Mouse (Mus musculus) macrophage (primary cell): ENCODE results near the gene Sema3e. TPM values are rescaled to one million over a fixed set of nuclear protein-coding genes. Genes with fewer than 3 reads are reported as not detected.

Experiments used
- H3K27ac ChIP-seq: fragments of 350-480 bp; formaldehyde crosslinking; 2 replicates; pipeline ENCODE4 v1.9.0; 2021
- H3K36me3 ChIP-seq: fragments of 350-480 bp; formaldehyde crosslinking; 2 replicates; pipeline ENCODE4 v1.9.0; 2021; ENCODE audit errors: inconsistent target
- H3K4me3 ChIP-seq: fragments of 350-480 bp; formaldehyde crosslinking; 2 replicates; pipeline ENCODE4 v1.9.0; 2021; ENCODE audit errors: inconsistent target
- H3K79me2 ChIP-seq: fragments of 350-480 bp; formaldehyde crosslinking; 2 replicates; pipeline ENCODE4 v1.9.0; 2021; ENCODE audit errors: inconsistent target
- WGBS: methylation state at CpG from one replicate; pipeline ENCODE4 v1.1.7; 2026; ENCODE audit warnings: inconsistent platforms; ENCODE audit not compliant: missing documents; 5-methylcytosine and 5-hydroxymethylcytosine counted together
- polyA plus RNA-seq: library from polyadenylated mRNA; stranded (reverse); fragments of 250-400 nt; gene quantifications from 3 replicates; pipeline ENCODE4 v1.2.4, GENCODE M21; 2018; ENCODE audit warnings: inconsistent platforms

Gene Sema3e
- polyA plus RNA-seq, 1 experiment from 2014 or later, result not detected

DNA sequence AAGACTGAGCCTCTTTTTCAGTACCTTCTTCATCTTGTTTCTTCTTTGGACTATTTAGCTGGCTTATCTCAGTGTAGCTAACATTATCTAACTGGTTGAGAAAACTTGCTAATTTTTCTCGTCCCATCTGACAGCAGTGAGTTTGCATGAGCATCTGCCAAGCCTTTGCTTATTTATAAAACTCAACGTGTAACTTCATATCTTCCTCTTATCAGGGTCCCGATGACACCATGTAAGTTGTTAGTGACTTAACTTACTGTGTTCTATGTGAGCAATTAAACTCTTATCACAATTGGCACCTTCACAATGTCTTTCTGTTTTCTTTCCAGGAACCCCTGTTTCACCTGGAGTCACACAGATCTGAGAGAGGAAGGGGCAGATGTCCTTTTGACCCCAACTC is 184.9 kb downstream of the Sema3e start:
- Histone ChIP-seq H3K79me2 (no peaks in the 10 kb centered on the region), H3K36me3 (no peaks in the 10 kb centered on the region), H3K4me3 (no peak overlapping the region), H3K27ac (no peak overlapping the region)
- 72% methylated on average over 3 of the region's 3 CpGs for WGBS

DNA sequence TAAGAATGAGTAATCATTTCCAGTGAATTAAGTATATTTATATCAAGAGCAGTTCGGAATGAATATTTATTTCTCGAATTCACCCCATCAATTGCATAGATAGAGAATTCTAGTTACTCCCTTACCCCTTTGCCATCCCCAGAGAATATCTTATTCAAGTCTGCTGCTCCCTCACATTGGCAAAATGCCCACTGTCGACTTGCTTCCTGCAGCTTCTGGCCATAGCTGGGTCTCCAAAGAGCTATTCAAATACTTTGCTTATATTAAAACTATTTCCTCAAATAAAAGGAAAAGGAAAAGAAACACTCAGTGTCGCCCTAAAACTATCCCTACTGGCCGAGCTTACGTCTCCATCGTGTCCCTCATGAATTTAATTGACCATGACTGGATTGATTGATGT is 191.1 kb downstream of the Sema3e start:
- Histone ChIP-seq H3K27ac (no peak overlapping the region), H3K4me3 (no peak overlapping the region), H3K79me2 (no peaks in the 10 kb centered on the region), H3K36me3 (no peaks in the 10 kb centered on the region)
- WGBS, result 80% methylated on average over 7 of the region's 7 CpGs

DNA sequence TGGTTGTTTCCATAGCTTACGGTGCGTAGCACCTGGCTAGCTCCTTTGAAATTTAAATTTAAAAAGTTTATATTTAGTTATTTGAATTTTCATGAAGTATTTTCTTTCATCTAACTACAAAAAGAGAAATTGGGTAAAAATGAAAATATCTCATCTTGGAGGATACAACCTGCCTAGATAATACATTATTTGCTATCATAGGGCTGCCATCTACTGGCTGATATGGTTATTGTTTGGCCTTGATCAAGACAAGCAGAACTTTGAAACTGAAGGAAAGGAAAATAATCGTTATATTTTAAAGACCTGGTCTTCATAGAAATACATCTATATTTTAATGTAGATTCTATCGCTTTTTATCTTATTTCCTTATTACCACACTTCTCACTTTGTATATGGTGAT is 193.6 kb downstream of the Sema3e start:
- WGBS, result 85% methylated on average over 4 of the region's 4 CpGs
- Histone ChIP-seq H3K4me3 (no peak overlapping the region), H3K79me2 (no peaks in the 10 kb centered on the region), H3K36me3 (no peaks in the 10 kb centered on the region), H3K27ac (no peak overlapping the region)

DNA sequence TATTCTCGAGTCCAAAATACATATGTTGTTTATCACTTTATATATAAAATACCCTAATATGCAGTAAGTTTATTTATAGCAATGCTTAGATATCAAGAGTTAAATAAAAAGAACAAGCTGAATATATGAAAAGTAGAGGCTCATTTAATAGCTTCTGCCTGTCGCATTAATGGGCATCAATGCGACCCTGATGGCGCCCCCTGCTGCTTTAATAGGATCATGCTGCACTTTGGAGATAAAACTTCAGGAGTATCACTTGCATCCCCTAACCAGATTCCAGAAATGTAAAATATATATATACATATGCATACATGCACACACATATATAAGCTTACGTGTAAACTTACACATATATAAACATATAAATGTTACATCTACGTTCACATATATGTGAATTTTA is 199.4 kb downstream of the Sema3e start:
- Histone ChIP-seq H3K79me2 (no peaks in the 10 kb centered on the region), H3K4me3 (no peak overlapping the region), H3K27ac (no peak overlapping the region), H3K36me3 (no peaks in the 10 kb centered on the region)
- 83% methylated on average over 6 of the region's 6 CpGs for WGBS

DNA sequence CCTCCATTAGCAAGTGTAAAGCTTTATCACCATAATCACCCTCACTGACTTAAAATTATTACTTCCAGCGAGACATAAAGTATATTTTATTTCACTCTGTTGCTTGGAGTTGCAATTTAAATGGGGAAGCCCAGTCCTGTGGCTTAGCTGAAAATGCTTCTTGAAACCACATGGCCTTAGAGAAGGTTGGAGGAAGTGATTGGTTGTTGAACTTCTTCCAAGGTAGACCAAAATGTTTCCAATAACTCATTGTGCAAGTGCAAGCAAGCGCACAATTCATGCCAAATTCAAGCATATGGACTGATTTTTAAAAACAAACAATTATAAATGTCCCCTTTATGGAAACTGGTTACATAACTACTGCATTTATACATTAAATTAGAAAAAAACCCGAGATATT is 206.0 kb downstream of the Sema3e start:
- Histone ChIP-seq H3K4me3 (no peak overlapping the region), H3K27ac (no peak overlapping the region), H3K79me2 (no peaks in the 10 kb centered on the region), H3K36me3 (no peaks in the 10 kb centered on the region)
- 43% methylated on average over 3 of the region's 3 CpGs for WGBS

DNA sequence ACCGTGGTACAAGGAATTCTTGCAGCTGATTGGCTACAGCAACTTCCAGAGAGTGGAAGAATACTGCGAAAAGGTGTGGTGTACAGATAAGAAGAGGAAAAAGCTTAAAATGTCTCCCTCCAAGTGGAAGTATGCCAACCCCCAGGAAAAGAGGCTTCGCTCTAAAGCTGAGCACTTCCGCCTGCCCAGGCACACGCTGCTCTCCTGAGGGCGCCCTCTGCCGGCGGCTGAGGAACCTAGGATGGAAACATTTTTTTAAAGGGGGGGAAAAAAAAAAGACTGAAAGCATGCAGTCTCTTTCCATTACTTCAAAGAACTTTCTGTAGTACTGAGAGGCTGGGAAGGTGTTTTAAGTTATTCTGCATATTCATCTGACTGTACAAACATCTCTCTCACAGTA is 227.5 kb downstream of the Sema3e start:
- no peaks in the 10 kb centered on the region for H3K36me3 ChIP-seq
- WGBS, result 41% methylated on average over 8 of the region's 8 CpGs
- H3K79me2 ChIP-seq, result no peaks in the 10 kb centered on the region
- no peak overlapping the region for H3K27ac ChIP-seq
- H3K4me3 ChIP-seq, result no peak overlapping the region

DNA sequence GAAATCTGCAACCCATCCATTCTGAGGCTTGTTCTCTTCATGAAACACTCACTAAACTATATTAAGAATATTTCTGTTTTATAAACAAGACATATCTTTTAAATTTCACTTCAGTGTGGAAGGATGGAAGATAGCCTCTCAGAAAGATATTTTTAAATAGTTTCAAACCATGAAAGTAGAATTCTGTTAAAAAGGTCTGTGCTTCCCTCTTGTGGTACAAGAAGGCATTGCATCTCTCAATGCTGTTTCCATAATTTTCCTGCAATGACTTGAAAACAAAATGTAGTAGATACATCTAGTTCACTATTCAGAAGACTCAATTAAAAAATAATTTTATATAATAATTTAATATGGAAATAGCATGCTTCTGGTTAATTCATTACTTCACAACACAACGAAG is 228.3 kb downstream of the Sema3e start:
- Histone ChIP-seq H3K36me3 (no peaks in the 10 kb centered on the region), H3K79me2 (no peaks in the 10 kb centered on the region), H3K4me3 (no peak overlapping the region), H3K27ac (no peak overlapping the region)
- WGBS, result 70% methylated on average over 1 of the region's 1 CpGs

DNA sequence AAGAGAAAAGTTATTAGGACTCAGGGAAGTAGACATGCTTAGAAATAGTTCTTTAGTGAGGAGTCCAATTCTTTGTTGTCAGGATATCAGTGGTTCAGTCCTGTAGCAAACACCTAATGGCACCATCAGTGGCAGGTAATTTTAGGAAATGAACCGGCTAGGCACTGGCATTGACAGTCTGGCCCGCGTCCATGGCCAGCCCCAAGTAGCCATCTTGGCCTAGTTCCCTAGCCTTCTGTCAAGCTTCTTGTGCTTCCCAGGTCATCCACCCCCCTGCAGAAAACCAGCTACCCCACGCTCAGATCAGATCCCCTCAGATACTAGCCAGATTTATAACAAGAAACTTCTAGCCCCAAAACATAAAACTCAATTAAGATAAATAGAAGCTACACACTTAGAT is 235.1 kb downstream of the Sema3e start:
- H3K36me3 ChIP-seq, result no peaks in the 10 kb centered on the region
- no peak overlapping the region for H3K27ac ChIP-seq
- H3K4me3 ChIP-seq, result no peak overlapping the region
- H3K79me2 ChIP-seq, result no peaks in the 10 kb centered on the region
- WGBS, result 92% methylated on average over 4 of the region's 4 CpGs

DNA sequence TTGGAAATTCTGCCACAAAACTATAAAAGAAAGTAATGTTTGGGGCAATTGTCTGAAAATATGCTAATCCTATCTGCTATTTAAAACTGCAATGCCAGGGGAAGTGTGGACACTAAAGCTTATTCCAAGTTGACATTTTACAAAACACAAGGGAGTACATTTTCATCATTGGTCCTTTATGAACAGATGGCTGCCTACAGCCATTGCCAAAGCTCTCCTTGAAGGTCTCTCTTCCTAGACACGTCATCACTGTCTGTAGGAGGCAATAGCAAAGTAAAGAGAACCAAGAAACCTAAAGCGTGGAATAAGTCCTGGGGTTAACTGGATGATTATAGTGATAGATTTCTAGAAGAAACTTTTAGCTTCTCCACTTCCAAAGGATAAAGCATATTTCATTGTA is 242.3 kb downstream of the Sema3e start:
- no peak overlapping the region for H3K27ac ChIP-seq
- H3K79me2 ChIP-seq, result no peaks in the 10 kb centered on the region
- H3K4me3 ChIP-seq, result no peak overlapping the region
- 70% methylated on average over 2 of the region's 2 CpGs for WGBS
- no peaks in the 10 kb centered on the region for H3K36me3 ChIP-seq

Other genes with a start within 250 kb of the Sema3e start
- not detected in 3 replicates for gene Speer3, start 233.7 kb upstream of the Sema3e start, polyA plus RNA-seq